Mouse (Mus musculus): ENCODE data around the gene Gnas. TPM values are rescaled to one million over a fixed set of nuclear protein-coding genes. Genes with fewer than 3 reads are reported as not detected.

Gnas gene
- polyA plus RNA-seq, 2 experiments from 2014 or later = 96.1 to 130 TPM

GRCm38 (mm10) chr2:174381021-174381420, 96.9 kb downstream of the Gnas start:
- ATAC-seq = no peak

- ATAC-seq = no peak
Measured at GRCm38 (mm10) chr2:174391936-174392335, 107.8 kb downstream of the Gnas start.

GRCm38 (mm10) chr2:174392554-174392953, 108.4 kb downstream of the Gnas start:
- ATAC-seq = no peak

GRCm38 (mm10) chr2:174393383-174393782, 109.3 kb downstream of the Gnas start:
- ATAC-seq = no peak

Other genes with a start within 250 kb of the Gnas start
- 10 to 100 TPM; 18.2 to 20.4 TPM for gene Stx16, start 208.0 kb upstream of the Gnas start, polyA plus RNA-seq (2017; shearing (Covaris generic))
- 10 to 100 TPM; 21.9 to 24.5 TPM for gene Npepl1, start 174.0 kb upstream of the Gnas start, polyA plus RNA-seq (2017; shearing (Covaris generic))
- gene Gm20721, start 62.4 kb downstream of the Gnas start, polyA plus RNA-seq (2017; shearing (Covaris generic)) = 1 to 10 TPM; 1.6 to 2.3 TPM
- gene Nelfcd, start 131.5 kb downstream of the Gnas start, polyA plus RNA-seq (2017; shearing (Covaris generic)) = 100 to 1,000 TPM in 1 of 2 experiments, 10 to 100 TPM in 1; 53.4 to 105 TPM
- gene Ctsz, start 154.7 kb downstream of the Gnas start, polyA plus RNA-seq (2017; shearing (Covaris generic)) = 100 to 1,000 TPM in 1 of 2 experiments, 10 to 100 TPM in 1; 91.9 to 125 TPM
- not detected for gene Tubb1, start 166.4 kb downstream of the Gnas start, polyA plus RNA-seq (2017; shearing (Covaris generic))
- gene Atp5e, start 179.8 kb downstream of the Gnas start, polyA plus RNA-seq (2017; shearing (Covaris generic)) = 100 to 1,000 TPM; 552 to 670 TPM
- gene Prelid3b, start 188.8 kb downstream of the Gnas start, polyA plus RNA-seq (2017; shearing (Covaris generic)) = 10 to 100 TPM; 69.8 to 85.8 TPM

All from CD4-positive, CD25-positive, alpha-beta regulatory T cell, adult 4 months (primary cell).